Mouse (Mus musculus): ENCODE data around the gene Rbm47.

Rbm47 gene

DNA sequence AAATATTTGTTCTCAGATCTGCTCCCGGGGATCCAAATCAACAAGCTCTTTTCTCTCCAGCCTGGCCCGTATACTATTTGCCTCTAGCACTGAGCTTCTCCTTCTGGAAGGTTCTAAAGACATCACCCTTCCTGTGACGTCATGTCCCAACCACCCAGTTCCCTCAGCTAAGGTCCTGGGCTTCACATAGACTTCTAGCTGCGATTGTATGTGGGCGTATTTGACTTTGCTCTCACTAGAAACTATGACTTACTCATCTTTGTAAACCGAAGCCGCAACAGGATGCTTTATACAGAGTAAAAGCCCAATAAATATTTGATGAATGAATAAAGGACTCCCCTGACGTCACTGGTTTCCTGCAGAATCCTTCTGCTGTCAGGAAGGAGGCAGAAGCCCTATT is 7.2 kb downstream of the Rbm47 start:
- no peak for DNase-seq (ENCODE audit: low spot score in 2 of 2)

GRCm38 (mm10) chr5:66156431-66156962 is 16.4 kb downstream of the Rbm47 start:
- no peak for DNase-seq (ENCODE audit: low spot score in 2 of 2)

GRCm38 (mm10) chr5:66154616-66155015 is 18.3 kb downstream of the Rbm47 start:
- no peak for DNase-seq (ENCODE audit: low spot score in 2 of 2)

DNA sequence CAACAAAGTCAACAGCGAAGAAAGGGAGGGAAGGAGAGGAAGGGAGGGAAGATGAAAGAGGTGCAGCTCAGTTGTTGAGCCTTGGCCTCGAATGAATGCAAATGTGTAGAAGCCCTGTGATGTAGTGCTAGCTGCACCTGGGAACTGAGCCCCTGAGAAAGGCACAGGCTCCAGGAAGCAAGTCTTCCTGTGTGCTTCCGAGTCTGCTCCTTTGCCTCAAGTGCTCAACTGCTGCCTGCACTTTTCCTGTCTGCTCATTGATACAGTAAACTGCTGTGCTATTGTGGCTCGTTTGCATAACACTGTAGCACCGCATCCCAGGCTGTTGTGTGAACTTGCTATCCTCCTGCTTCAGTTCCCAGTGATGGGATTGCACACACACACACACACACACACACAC is 19.4 kb downstream of the Rbm47 start:
- DNase-seq (ENCODE audit: low spot score in 2 of 2): no peak

DNA sequence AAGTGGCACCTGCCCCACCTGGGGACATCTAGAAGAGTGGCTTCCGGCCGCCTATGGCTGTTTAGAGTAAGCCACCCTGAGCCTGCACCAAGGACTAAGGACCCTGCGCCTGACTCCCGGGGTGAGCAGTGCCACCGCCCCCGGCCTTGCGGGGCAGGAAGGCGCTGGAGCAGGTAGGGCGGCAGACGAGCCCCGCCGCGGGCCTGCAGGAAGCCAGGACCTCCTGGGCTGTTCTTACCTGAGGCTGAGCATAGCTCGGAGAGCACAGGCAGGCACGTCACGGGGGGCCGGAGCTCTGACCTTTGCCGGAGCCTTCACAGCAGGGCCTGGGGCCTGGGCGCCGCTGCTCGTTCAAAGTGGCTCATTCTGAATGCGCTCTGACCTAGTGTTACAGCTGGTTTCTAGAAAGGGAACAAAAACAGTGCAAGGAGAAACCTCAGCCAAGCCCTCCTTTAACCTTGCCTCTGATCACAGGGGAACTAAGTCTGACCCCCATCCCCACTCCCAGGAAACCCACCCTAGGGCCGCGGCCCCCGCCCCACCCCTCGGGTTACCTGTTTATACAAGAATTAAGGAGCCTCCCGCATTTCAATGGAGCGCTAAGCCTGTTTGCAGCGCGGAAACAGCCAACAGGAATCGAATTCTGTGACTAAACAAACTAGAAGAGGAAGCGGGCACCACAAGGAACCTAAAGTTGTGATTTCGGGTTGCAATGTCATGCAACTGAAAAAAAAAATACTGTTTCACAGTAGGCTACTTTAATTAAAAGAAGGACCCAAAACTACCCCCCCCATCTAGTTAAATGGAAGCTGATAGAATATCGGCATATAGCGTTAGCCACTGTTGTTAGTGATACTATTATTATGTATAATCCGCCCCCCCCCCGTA is 21.4 kb downstream of the Rbm47 start:
- peak in 1 of 2 experiments; percentile 27 for DNase-seq (ENCODE audit: low spot score in 2 of 2)

DNA sequence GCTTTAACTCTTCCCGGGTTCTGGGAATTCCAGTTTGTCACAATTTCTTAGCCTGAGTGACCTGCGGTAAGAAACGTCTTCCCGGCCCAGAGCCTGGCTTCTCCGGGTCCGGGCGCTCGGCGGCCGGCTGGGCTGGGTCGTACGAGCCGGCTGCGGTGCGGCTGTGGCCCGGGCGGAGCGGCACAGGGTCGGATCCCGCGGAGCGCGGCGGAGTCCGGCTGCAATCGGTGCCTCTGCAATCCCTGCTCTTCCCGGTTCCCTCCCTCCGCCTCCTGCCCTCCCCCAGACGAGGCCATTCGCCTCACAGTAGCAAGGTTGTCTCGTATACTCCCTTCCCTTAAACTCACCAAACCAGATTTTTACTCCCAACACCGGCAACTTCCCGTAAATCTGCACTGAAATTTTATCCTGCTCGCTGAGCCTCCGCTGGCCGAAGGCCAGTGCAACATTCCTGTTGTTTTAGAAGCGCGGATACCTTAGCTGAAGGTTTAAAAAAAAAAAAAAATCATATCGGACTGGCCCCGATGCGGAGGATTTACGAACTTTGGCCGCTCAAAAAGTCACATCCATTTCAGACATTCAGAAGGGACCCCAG is 22.1 kb downstream of the Rbm47 start:
- DNase-seq (ENCODE audit: low spot score in 2 of 2): peak in 1 of 2 experiments; percentile 38

DNA sequence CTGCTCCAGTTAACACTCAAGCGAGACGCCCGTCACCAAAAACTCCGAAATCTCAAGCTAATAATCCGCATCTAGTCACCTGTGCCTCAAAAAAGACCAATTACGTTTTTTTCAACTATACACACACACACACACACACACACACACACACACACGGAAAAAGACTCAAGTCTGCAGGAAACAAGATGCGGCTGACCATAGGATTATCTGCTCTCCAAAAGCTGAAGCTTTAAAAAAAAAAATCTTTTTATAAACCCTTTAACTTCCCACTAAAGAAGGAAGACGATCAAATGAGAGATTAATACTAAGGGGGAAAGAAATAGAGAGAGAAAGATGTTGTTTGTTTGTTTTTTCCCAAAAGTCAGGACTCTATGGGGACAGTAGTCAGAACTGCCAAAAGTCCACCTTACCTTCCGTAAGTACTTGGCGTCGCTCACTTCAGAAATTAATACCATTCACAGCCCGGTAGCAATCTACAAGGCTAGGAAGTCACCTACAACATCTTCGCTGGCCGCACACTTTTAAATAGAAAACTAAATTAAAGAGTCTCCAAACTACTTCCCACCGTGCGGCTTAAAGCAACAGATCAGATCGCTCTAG is 22.7 kb downstream of the Rbm47 start:
- DNase-seq (ENCODE audit: low spot score in 2 of 2): no peak

- DNase-seq (ENCODE audit: low spot score in 2 of 2): no peak
Observed at GRCm38 (mm10) chr5:66149571-66149970, 23.3 kb downstream of the Rbm47 start.

GRCm38 (mm10) chr5:66149111-66149510 is 23.8 kb downstream of the Rbm47 start:
- DNase-seq (ENCODE audit: low spot score in 2 of 2): no peak

- DNase-seq (ENCODE audit: low spot score in 2 of 2): no peak
Observed at GRCm38 (mm10) chr5:66147313-66147712, 25.6 kb downstream of the Rbm47 start.

DNA sequence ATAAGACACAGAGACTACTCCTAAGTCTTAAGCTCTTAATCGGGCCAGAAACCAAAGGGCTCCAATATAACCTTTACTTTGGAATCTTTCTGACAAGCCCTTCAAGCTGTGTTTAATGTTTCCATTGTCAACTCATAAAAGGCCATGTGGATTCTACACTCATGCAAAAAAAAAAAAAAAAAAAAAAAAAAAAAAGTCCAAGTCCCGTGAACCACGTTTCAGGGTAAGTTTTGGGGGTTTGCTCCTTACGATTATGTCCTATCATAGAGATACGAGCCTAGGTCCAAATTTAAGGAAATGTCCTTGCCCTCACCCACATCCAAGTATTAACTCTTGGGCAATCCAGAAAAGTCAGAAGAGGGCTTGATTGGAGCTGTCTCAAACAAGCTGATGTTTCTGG is 27.3 kb downstream of the Rbm47 start:
- no peak for DNase-seq (ENCODE audit: low spot score in 2 of 2)

GRCm38 (mm10) chr5:66143093-66144032 is 29.6 kb downstream of the Rbm47 start:
- DNase-seq (ENCODE audit: low spot score in 2 of 2): no peak

- no peak for DNase-seq (ENCODE audit: low spot score in 2 of 2)
Observed at GRCm38 (mm10) chr5:66141474-66141873, 31.4 kb downstream of the Rbm47 start.

- DNase-seq (ENCODE audit: low spot score in 2 of 2): no peak
Observed at GRCm38 (mm10) chr5:66139634-66140295, 33.2 kb downstream of the Rbm47 start.

GRCm38 (mm10) chr5:66139171-66139570 is 33.7 kb downstream of the Rbm47 start:
- no peak for DNase-seq (ENCODE audit: low spot score in 2 of 2)

DNA sequence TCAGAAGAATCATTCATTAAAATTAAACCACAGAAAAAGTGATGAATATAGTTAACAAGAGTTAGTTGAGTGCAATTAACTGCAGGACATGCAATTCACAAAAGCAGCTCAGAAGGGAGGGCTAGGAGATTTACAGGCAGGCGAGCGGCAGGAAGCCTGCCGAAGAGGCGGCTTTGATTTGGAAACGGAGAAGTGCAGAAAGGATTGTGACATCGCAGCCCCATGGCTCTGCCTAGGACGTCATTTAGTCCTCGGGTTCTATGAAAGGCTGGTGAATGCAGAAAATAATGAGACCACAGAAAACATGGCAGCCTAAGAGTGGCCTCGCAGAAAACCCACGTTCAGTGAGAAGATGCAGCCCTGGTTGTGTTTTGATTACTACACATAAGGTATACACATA is 34.3 kb downstream of the Rbm47 start:
- DNase-seq (ENCODE audit: low spot score in 2 of 2): peak in 1 of 2 experiments; percentile 33

GRCm38 (mm10) chr5:66137250-66137649 is 35.7 kb downstream of the Rbm47 start:
- DNase-seq (ENCODE audit: low spot score in 2 of 2): no peak

DNA sequence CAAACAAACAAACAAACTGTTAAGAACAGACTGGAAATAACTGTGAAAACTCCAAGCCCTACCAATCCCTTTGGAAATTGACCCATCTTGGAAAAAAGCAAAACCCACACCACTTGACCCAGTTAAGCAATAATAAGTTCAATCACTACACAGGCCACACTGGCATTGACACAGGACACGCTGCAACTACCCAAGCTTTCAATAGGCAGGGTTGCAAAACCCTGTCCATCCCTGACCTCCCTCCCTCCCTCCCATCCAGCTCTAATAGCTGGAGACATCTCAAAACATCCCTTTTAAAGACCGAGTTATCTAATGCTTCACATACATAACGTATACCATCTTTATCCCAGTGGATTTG is 37.1 kb downstream of the Rbm47 start:
- no peak for DNase-seq (ENCODE audit: low spot score in 2 of 2)

DNA sequence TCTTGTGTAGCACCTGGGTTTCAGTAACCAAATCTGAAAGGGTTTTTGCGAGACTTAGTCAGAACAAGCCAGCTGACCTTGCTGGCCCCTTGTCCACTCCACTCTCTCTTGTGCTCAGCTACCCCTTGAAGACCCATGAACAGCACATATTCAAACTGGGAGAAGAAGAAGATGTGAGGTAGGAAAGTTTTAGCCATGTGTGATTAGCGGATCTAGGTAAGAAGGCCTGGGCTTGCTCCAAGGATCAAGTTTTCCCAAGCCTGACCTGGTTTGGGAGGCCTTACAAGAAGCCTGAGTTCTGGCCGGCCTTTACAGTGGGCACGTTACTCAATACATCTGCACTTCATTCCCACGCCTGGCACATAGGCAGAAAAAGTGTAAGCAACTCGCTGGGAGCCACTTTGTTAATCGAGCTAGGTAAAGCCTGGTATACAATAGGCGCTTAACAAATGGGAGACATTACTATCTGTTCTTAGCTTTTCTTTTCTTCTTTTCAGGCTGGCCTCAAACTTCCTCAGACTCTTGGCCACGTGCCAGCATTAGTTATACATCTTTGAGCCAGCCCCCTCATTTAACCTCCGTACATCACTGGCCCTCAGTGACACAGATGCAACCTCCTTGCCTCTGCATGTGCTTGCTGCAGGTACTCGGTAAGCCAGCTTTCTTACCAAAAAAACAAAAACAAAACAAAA is 37.6 kb downstream of the Rbm47 start:
- DNase-seq (ENCODE audit: low spot score in 2 of 2): no peak

GRCm38 (mm10) chr5:66134578-66134977 is 38.3 kb downstream of the Rbm47 start:
- no peak for DNase-seq (ENCODE audit: low spot score in 2 of 2)
